Mouse (Mus musculus): ENCODE data around the gene Ttf1. TPM values are rescaled to one million over a fixed set of nuclear protein-coding genes. Genes with fewer than 3 reads are reported as not detected.
A peak's percentile ranks its signal among the peaks of the same experiment; 100 is the strongest.

Gene Ttf1
- polyA plus RNA-seq, 1 experiment from 2014 or later = 10.5 TPM

DNA sequence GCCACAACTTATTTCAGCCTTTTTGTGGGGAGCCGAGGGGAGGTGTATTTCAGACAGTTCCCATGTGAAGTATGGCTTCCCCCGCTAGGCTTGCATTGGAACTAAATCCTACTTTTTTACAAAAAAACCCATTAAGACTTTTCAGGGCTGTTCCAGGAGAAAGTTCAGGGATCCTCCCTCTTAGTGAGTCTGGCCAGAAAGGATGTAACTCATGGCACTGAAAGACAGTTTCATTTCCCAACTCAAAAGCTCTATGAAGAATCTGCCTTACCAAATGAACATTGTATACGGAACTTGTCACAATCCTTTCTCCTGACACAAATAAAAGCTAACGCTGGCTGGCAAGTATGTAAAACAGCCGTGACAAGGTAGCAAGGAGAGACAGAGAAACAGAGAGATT is 20.3 kb upstream of the Ttf1 start:
- Histone ChIP-seq H3K4me1 (peaks cover 4% of the 10 kb centered on the region; the same call in 1 of the 2 replicates), H3K27ac (replicated peaks) (no peak overlapping the region), H3K36me3 (no peaks in the 10 kb centered on the region), H3K27me3 (peaks cover 93% of the 10 kb centered on the region), H3K9me3 (no peaks in the 10 kb centered on the region), H3K9ac (replicated peaks) (no peak overlapping the region), H3K4me2 (replicated peaks) (no peak overlapping the region), H3K4me3 (no peak overlapping the region)
- 11% methylated on average over 5 of the region's 5 CpGs for WGBS
- no peak for ATAC-seq (replicated peaks)

DNA sequence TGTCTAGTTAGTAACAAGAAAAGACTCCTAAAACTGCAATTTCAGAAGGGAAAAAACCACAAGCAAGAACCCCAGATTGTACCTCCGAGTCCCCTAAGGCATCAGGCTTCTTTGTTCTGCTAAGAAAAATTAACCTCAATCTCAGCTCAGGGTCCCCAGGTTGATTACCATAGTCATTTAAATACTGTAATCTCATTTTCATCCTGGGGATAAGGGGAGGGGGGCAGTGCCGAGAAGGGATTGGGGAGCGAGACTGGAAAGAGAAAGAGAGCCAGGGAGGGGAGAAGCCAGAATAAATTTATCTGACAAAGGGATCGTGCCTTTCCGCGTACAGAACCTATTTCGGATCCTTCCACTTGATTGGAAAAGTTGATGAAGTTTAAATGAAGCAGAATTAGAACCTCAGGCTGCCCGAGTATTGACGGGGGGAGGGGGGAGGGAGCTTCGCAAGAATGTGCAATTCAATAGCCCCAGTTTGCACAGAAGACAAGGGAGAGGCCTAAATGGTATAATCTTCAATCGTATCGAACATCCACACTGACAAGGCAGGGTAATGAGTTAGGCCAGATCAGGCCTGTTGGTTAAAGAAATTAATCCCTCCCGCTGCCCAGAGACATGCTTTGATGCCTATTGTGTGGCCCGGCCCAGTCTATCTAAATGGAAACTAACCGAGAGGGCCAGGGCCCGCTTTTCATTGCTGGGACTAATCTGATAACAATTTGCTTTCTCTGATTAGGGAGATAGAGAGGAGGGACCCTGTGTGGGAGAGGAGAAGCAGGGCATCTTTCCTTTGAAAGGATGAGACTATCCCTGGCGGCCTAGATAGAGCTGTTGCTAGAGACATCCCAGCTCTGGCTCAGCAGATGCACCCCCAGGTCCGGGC is 19.2 kb upstream of the Ttf1 start:
- ATAC-seq (replicated peaks) = no peak
- no peaks in the 10 kb centered on the region for H3K9me3 ChIP-seq
- H3K36me3 ChIP-seq = no peaks in the 10 kb centered on the region
- no peak overlapping the region for H3K27ac ChIP-seq (replicated peaks)
- no peak overlapping the region for H3K4me3 ChIP-seq
- no peak overlapping the region for H3K9ac ChIP-seq (replicated peaks)
- peaks cover 4% of the 10 kb centered on the region; the same call in 1 of the 2 replicates for H3K4me1 ChIP-seq
- no peak overlapping the region for H3K4me2 ChIP-seq (replicated peaks)
- peaks cover 95% of the 10 kb centered on the region for H3K27me3 ChIP-seq
- WGBS = 4% methylated on average over 18 of the region's 18 CpGs

DNA sequence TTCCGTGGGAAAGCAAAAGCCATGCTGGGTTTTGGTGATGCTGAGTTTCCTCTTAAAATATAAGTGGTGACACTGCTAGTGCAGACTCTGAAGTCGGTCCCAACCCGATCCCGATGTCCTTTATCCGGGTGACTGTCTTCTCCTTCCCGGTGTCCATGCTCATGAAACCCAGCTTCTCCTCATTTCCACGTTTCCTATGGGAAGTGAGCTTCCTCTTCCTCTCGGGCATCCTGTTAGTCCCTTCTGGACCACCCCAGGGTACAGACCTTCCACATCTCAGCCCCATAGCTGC is 18.6 kb upstream of the Ttf1 start:
- no peak for ATAC-seq (replicated peaks)
- no peaks in the 10 kb centered on the region for H3K9me3 ChIP-seq
- no peak overlapping the region for H3K9ac ChIP-seq (replicated peaks)
- peaks cover 96% of the 10 kb centered on the region for H3K27me3 ChIP-seq
- H3K4me2 ChIP-seq (replicated peaks) = no peak overlapping the region
- no peak overlapping the region for H3K27ac ChIP-seq (replicated peaks)
- no peak overlapping the region for H3K4me3 ChIP-seq
- H3K36me3 ChIP-seq = no peaks in the 10 kb centered on the region
- peaks cover 4% of the 10 kb centered on the region; the same call in 1 of the 2 replicates for H3K4me1 ChIP-seq
- WGBS = 14% methylated on average over 8 of the region's 8 CpGs

DNA sequence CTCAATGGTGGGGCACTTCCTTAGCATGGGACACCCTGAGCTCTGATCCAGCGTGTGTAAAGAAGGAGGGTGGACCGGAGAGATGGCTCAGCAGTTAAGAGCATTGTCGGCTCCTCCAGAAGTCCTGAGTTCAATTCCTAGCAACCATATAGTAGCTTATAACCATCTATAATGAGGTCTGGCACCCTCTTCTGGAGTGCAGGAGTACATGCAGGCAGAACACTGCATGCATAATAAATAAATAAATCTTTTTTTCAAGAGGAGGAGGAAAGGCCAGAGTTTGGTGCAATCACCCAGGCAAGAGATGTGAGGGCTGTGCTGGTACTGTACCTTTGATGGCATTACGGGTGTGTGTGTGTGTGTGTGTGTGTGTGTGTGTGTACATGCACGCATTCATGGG is 17.9 kb upstream of the Ttf1 start:
- no peak overlapping the region for H3K4me3 ChIP-seq
- no peak for ATAC-seq (replicated peaks)
- no peaks in the 10 kb centered on the region for H3K36me3 ChIP-seq
- WGBS = 78% methylated on average over 5 of the region's 5 CpGs
- no peak overlapping the region for H3K27ac ChIP-seq (replicated peaks)
- H3K4me1 ChIP-seq = peaks cover 4% of the 10 kb centered on the region; the same call in 1 of the 2 replicates
- peaks cover 97% of the 10 kb centered on the region for H3K27me3 ChIP-seq
- no peak overlapping the region for H3K9ac ChIP-seq (replicated peaks)
- H3K4me2 ChIP-seq (replicated peaks) = no peak overlapping the region
- H3K9me3 ChIP-seq = no peaks in the 10 kb centered on the region

DNA sequence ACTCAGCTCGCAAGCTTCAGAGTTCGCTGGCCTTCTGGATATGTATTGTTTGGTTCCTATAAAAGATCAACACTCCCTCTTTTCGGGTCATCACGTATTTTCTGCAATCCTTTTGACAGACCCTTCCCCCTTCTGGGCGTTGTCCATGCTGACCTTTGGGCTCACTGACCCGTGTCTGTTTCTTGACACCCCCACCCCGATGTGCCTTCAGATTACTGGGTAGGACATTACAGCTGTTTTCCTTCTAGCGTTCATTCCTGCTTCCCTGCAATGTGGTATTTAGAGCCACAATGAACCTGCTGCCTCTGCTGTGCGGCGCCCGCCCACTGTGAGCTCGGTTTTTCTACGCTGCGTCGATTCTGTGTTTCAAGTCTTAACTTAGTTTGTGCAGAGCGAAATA is 13.9 kb upstream of the Ttf1 start:
- Histone ChIP-seq H3K4me2 (replicated peaks) (no peak overlapping the region), H3K27me3 (peaks cover 88% of the 10 kb centered on the region), H3K4me3 (no peak overlapping the region), H3K9me3 (no peaks in the 10 kb centered on the region), H3K27ac (replicated peaks) (no peak overlapping the region), H3K36me3 (no peaks in the 10 kb centered on the region), H3K4me1 (peaks cover under 1% of the 10 kb centered on the region; the same call in 1 of the 2 replicates), H3K9ac (replicated peaks) (no peak overlapping the region)
- ATAC-seq (replicated peaks) = no peak
- WGBS = 2% methylated on average over 16 of the region's 16 CpGs

DNA sequence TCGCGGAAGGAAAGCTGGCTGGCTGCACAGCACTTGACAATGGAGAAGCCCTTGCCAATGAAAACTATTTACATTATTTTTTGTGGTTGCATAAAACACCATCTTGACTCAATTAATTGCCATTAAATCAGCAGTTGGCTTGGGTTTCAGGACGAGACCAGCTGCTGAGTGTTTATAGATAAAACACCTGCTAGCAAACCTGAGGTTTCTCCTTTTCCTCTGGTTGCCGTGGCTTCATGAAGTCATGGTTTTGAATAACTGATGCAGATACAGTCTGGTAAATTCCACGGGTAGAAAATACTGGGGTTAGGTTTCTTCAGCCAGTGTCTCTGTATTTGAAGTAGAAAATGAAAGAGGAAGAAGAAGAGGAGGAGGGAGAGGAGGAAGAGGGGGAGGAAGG is 8.1 kb upstream of the Ttf1 start:
- no peak overlapping the region for H3K27ac ChIP-seq (replicated peaks)
- peaks cover 66% of the 10 kb centered on the region for H3K27me3 ChIP-seq
- no peaks in the 10 kb centered on the region for H3K36me3 ChIP-seq
- ATAC-seq (replicated peaks) = no peak
- H3K9me3 ChIP-seq = no peaks in the 10 kb centered on the region
- no peak overlapping the region for H3K4me3 ChIP-seq
- no peak overlapping the region for H3K4me2 ChIP-seq (replicated peaks)
- peaks cover 13% of the 10 kb centered on the region for H3K4me1 ChIP-seq
- WGBS = 35% methylated on average over 5 of the region's 5 CpGs
- H3K9ac ChIP-seq (replicated peaks) = no peak overlapping the region

DNA sequence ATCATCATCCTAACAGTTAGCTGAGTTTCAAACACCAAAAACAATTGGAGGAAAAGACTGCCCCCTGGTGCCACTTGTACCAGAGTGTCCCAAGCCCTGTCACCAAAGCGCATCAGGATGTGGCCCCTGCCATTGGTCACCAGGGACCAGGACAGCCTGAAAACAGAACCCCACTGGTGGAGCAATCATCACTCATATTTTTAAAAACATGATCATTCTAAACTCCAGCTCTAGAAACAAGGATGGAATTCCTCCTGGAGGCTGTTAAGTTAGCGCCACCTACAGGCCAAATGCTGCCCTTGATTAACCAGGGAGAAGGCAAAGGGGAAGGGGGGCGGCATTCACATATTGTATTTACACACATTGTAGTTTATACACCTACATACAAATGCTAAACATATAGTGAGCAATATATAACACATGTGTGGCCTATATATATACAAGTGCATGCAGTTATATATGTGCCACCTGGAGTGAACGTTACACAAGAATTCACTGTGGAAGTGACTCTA is 7.1 kb upstream of the Ttf1 start:
- Histone ChIP-seq H3K36me3 (no peaks in the 10 kb centered on the region), H3K9me3 (no peaks in the 10 kb centered on the region), H3K4me3 (no peak overlapping the region), H3K4me1 (peaks cover 13% of the 10 kb centered on the region), H3K27me3 (peaks cover 65% of the 10 kb centered on the region), H3K4me2 (replicated peaks) (no peak overlapping the region), H3K27ac (replicated peaks) (no peak overlapping the region), H3K9ac (replicated peaks) (no peak overlapping the region)
- whole genome bisulfite sequencing = 28% methylated on average over 4 of the region's 4 CpGs
- ATAC-seq (replicated peaks) = no peak; the same call in 1 of the 2 replicates

DNA sequence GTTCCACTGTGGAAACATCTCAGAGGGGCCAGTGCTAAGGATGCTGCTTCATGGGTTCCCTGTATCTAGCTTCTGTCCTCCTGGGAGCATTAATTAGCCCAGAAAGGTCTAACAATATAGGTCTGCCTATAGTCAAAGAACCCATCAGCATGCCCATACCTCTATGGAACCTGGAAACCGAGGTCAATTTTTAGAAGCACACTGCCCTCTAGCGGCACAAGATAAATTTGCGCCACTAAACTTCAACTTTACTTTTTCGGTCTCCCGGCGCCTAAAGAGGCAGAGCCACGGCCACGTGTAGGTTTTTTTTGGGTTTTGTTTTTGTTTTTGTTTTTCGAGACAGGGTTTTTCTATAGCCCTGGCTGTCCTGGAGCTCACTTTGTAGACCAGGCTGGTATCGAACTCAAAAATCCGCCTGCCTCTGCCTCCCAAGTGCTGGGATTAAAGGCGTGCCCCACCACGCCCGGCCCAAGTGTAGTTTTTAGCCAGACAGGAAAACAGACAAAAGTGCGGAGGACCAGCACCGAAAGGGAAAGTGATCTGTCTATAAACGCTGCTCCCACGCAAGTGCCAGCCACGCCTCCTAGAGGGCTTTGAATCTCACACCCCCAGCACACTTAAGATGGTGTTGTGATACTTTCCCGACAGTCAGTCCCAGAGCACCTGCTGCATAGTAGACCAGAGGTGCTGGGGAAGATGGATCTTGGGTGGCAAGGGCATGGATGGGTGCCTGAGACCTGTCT is 6.1 kb upstream of the Ttf1 start:
- Histone ChIP-seq H3K9me3 (no peaks in the 10 kb centered on the region), H3K36me3 (no peaks in the 10 kb centered on the region), H3K27ac (replicated peaks) (no peak overlapping the region), H3K4me1 (peaks cover 13% of the 10 kb centered on the region), H3K27me3 (peaks cover 65% of the 10 kb centered on the region), H3K4me2 (replicated peaks) (peak overlapping the region; percentile 75), H3K9ac (replicated peaks) (0 out of 2 replicates have a peak overlapping the region, but pooled peaks have one; percentile 56), H3K4me3 (peak overlapping the region; percentile 49; the same call in 1 of the 2 replicates)
- 0 out of 2 replicates have a peak, but pooled peaks have one; percentile 35 for ATAC-seq (replicated peaks)
- 3% methylated on average over 20 of the region's 20 CpGs for WGBS

DNA sequence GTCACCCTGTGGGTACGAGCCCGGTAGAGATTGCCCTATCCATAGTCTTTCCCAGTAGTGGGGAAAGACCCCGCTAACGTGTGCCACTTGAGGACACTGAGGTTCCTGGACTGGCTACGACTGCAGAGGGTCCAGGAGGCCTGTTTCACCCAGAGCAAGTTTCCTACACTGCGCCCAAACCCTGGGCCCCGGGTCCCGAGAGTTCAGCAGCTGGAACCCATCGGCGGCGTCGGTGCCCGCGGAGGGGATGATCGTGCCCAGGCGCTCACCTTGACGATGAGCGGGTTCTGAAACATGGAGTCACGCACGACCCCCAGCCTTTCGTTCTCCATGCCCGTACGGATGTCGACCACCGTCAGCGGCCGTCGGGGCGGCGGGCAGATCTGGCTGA is 5.5 kb upstream of the Ttf1 start:
- H3K4me1 ChIP-seq = peaks cover 13% of the 10 kb centered on the region
- H3K9ac ChIP-seq (replicated peaks) = peak overlapping the region; percentile 56; the same call in 1 of the 2 replicates
- ATAC-seq (replicated peaks) = peak; percentile 30
- peak overlapping the region; percentile 75 for H3K4me2 ChIP-seq (replicated peaks)
- no peaks in the 10 kb centered on the region for H3K36me3 ChIP-seq
- H3K4me3 ChIP-seq = peak overlapping the region; percentile 49
- no peaks in the 10 kb centered on the region for H3K9me3 ChIP-seq
- 2% methylated on average over 30 of the region's 30 CpGs for WGBS
- H3K27me3 ChIP-seq = peaks cover 65% of the 10 kb centered on the region
- no peak overlapping the region for H3K27ac ChIP-seq (replicated peaks)

DNA sequence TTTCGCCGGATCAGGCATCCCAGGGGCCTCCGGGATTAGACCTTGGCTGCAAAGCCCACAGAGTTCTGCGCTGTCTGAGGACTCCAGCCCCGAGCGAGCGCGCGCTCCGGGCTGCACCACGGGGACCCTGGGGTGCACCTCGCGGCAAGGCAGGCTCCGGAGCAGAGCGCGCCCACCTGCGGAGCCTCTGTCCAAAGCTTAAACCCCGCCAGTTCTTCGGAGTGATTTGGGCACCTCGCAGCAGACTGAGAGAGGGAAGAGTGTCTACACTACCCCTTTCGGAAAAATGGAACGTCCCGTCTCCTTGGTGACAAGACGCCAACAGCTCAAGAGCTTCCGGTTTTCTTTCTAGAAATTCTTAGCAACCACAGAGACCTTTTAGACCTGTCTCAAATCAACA is 5.1 kb upstream of the Ttf1 start, which contains the start of gene Cfap77:
TSS of gene Cfap77 (minus strand) at position 76 of the 400 bp plus-strand sequence.
- peaks cover 63% of the 10 kb centered on the region for H3K27me3 ChIP-seq
- H3K9me3 ChIP-seq = no peaks in the 10 kb centered on the region
- peak; percentile 60 for ATAC-seq (replicated peaks)

DNA sequence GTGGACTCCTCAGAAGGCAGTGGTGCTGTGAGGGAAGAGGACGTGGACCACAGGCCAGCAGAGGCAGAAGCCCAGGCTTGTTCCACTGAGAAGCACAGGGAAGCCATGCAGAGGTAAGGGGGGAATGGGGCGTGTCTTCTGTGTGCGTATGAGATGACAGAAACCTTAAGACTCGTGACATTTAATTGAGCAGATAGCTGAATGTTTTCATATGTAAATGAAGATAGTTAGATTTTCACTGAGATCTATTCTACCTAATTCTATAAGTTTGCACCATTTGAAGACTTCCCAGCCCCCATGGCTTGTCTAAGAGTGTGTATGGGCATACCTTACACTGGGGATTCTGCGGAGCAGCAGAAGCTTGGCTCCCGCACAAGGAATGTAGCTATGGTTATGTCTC is 5.7 kb downstream of the Ttf1 start:
- no peak overlapping the region for H3K9ac ChIP-seq (replicated peaks)
- peaks cover 11% of the 10 kb centered on the region for H3K4me1 ChIP-seq
- no peaks in the 10 kb centered on the region for H3K9me3 ChIP-seq
- 84% methylated on average over 6 of the region's 6 CpGs for WGBS
- no peak for ATAC-seq (replicated peaks)
- peaks cover 26% of the 10 kb centered on the region for H3K36me3 ChIP-seq
- no peak overlapping the region for H3K27ac ChIP-seq (replicated peaks)
- no peak overlapping the region for H3K4me3 ChIP-seq
- H3K27me3 ChIP-seq = no peaks in the 10 kb centered on the region
- H3K4me2 ChIP-seq (replicated peaks) = no peak overlapping the region

More for the DNA sequence above, 5.1 kb upstream of the Ttf1 start, which contains the start of gene Cfap77:
- peak within 1 kb of the TSS; percentile 49 for H3K4me3 ChIP-seq
- peak within 1 kb of the TSS; percentile 56 for H3K9ac ChIP-seq (replicated peaks)
- H3K4me2 ChIP-seq (replicated peaks) = peak within 1 kb of the TSS; percentile 75
- no peaks in the 10 kb centered on the region for H3K36me3 ChIP-seq
- no peak within 1 kb of the TSS for H3K27ac ChIP-seq (replicated peaks)
- 0% methylated on average over 25 of the region's 25 CpGs for whole genome bisulfite sequencing
- peaks cover 13% of the 10 kb centered on the region for H3K4me1 ChIP-seq

DNA sequence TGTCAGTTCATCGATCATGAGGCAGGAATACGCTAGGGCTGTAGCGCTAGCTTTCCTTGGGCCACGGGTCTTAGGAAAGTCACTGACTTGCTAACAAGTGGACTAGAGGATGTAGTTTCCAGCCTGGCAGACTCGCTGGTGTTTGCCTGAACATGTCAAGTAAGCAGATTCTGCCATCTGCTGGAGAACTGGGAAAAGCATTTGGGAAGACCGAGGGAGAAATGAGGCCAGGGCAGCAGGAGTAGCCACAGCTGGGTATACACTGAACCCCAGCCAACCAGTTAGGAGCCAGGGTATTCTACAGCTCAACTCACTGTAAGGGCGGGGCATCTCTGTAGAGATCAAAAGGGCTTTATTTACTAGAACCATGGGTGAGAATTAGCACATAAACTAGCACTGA is 6.3 kb downstream of the Ttf1 start:
- Histone ChIP-seq H3K27ac (replicated peaks) (no peak overlapping the region), H3K4me3 (no peak overlapping the region), H3K9ac (replicated peaks) (no peak overlapping the region), H3K27me3 (no peaks in the 10 kb centered on the region), H3K36me3 (peaks cover 33% of the 10 kb centered on the region), H3K4me2 (replicated peaks) (no peak overlapping the region), H3K9me3 (no peaks in the 10 kb centered on the region), H3K4me1 (peaks cover 5% of the 10 kb centered on the region)
- WGBS = 57% methylated on average over 7 of the region's 7 CpGs
- no peak for ATAC-seq (replicated peaks)
